Mouse (Mus musculus) spleen, adult 2 months (tissue): Measurements from ENCODE around the gene Mre11a. TPM values are rescaled to one million over a fixed set of nuclear protein-coding genes. Genes with fewer than 3 reads are reported as not detected.

Source experiments
- DNase-seq, 2 experiments: peaks; one replicate each; pipeline versions ENCODE4 v3.0.0 to v3.0.0-alpha.2; 2012 to 2021; ENCODE audit warnings: low spot score in 2 of 2, low read depth in 1 of 2
- H3K27ac ChIP-seq: fragments of 200-500 bp; 2 replicates; pipeline ENCODE4 v1.5.1; 2012; ENCODE audit warnings: low read length, inconsistent platforms; ENCODE audit not compliant: insufficient read depth
- H3K27me3 ChIP-seq: fragments of 200-500 bp; 2 replicates; pipeline ENCODE4 v1.6.1; 2012; ENCODE audit warnings: mild to moderate bottlenecking, moderate library complexity, low read length, inconsistent platforms; ENCODE audit not compliant: control insufficient read depth, insufficient read depth
- H3K36me3 ChIP-seq: fragments of 200-500 bp; 2 replicates; pipeline ENCODE4 v1.6.1; 2012; ENCODE audit warnings: mild to moderate bottlenecking, low read length, inconsistent platforms; ENCODE audit not compliant: control insufficient read depth, insufficient read depth
- H3K4me1 ChIP-seq: fragments of 200-500 bp; 2 replicates; pipeline ENCODE4 v1.6.1; 2011; ENCODE audit warnings: inconsistent platforms; ENCODE audit not compliant: control insufficient read depth, insufficient read depth, insufficient read length
- H3K4me3 ChIP-seq: fragments of 200-500 bp; 2 replicates; pipeline ENCODE4 v1.5.1; 2011; ENCODE audit warnings: mild to moderate bottlenecking, inconsistent platforms; ENCODE audit not compliant: insufficient read depth, insufficient read length; ENCODE audit errors: extremely low read depth
- CTCF ChIP-seq: fragments of 200-500 bp; IDR thresholded peaks from 2 replicates; pipeline ENCODE4 v1.5.1; 2011; ENCODE audit warnings: mild to moderate bottlenecking, inconsistent platforms; ENCODE audit not compliant: insufficient read depth, insufficient read length, insufficient replicate concordance; ENCODE audit errors: extremely low read depth
- POLR2A ChIP-seq: fragments of 200-500 bp; IDR thresholded peaks from 2 replicates; pipeline ENCODE4 v1.6.1; 2011; ENCODE audit warnings: low read depth, low read length, inconsistent platforms
- WGBS: fragments of 180-500 bp; shearing (Covaris S2); methylation state at CpG from one replicate; pipeline ENCODE4 v1.1.7; 2018; 5-methylcytosine and 5-hydroxymethylcytosine counted together
- polyA plus RNA-seq: library from polyadenylated mRNA; depleted of rRNA; stranded (reverse); fragments of >200 nt; gene quantifications from 2 replicates; pipeline ENCODE4 v1.2.3, GENCODE M21; 2012

Mre11a gene
- polyA plus RNA-seq, 1 experiment, result 4.5 TPM

DNA sequence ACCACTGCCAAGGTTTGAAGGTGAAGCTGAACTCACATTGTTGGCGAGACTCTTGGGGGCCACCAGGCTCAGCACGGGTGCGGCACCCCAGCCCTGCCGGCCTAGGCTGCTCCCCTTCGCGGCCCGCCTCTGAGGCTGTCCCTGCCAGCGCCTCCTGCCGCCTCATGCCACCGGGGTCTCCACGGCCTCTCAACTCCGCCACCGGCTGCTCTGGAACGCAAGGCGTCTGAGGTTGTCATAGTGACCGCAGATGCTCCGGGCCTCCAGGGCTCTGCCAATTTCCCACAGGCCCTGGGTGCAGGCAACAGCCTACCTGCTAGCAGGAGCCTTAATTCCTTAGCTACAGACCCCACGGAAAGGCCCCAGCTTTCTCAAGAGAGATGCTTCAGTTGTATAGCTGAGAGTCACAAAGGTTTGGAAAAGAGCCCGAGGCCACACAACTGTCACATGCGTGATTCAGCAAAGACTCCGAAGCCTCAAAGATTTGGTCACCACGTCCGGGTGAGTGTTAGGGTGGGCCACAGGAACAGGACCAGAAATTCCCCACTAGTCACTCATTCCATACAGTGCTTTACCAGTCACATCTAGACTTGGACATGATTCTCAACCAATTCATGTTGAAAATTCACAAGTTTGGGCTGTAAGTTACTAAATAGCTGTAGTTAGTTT is 13.5 kb upstream of the Mre11a start, which contains the start of gene 1700012B09Rik:
1700012B09Rik (minus strand) TSS at position 228 of the 669 bp plus-strand sequence.
- Histone ChIP-seq H3K36me3 (no peaks in the 10 kb centered on the region), H3K4me3 (no peak within 1 kb of the TSS), H3K4me1 (no peaks in the 10 kb centered on the region), H3K27ac (no peak within 1 kb of the TSS), H3K27me3 (0 out of 2 replicates have a peak, but pooled peaks cover 2% of the 10 kb centered on the region)
- no peak for DNase-seq
- no peak for TF ChIP-seq POLR2A
- TF ChIP-seq CTCF, result no peak
- WGBS, result 41% methylated on average over 23 of the region's 23 CpGs

DNA sequence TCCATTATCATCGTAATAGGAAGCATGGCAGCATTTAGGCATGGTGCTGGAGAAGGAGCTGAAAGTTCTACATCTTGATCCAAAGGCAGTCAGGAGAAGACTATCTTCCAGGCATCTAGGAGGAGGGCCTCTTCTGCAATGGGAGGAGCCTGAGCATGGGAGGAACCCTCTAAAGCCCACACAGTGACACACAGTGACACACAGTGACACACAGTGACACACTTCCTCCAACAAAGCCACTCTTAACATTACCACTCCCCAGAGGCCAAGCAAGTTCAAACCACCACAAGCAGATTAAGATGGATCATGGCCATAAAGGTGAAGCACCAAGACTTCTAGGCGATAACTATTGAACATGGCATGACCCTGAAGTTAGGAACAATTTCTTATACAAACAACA is 12.4 kb upstream of the Mre11a start:
- Histone ChIP-seq H3K4me3 (no peak overlapping the region), H3K4me1 (no peaks in the 10 kb centered on the region), H3K27ac (no peak overlapping the region), H3K36me3 (no peaks in the 10 kb centered on the region), H3K27me3 (0 out of 2 replicates have a peak, but pooled peaks cover 2% of the 10 kb centered on the region)
- TF ChIP-seq POLR2A (no peak), CTCF (no peak)
- 87% methylated on average over 2 of the region's 2 CpGs for WGBS
- DNase-seq, result no peak

DNA sequence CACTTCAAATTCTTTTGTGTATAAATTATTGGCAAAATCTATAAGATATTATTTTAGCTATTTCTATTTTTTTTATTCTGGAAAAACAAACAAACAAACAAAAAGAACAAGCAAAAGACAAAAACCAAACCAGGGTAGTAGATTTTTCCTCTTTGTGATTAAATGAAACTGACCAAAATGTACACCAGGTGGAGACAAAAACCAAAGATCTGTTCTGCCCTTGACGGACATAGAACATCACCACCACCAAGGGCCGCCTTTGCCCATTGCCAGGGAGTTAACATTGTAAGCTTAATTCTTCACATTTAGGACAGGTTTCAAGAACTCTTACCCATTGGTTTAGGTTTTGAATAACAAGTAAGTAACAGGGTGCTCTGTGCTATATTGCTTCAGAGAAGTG is 10.6 kb upstream of the Mre11a start:
- no peak overlapping the region for H3K27ac ChIP-seq
- no peak for DNase-seq
- WGBS, result 34% methylated on average over 2 of the region's 2 CpGs
- H3K36me3 ChIP-seq, result no peaks in the 10 kb centered on the region
- 0 out of 2 replicates have a peak, but pooled peaks cover 2% of the 10 kb centered on the region for H3K27me3 ChIP-seq
- TF ChIP-seq POLR2A (no peak), CTCF (no peak)
- H3K4me1 ChIP-seq, result no peaks in the 10 kb centered on the region
- no peak overlapping the region for H3K4me3 ChIP-seq

DNA sequence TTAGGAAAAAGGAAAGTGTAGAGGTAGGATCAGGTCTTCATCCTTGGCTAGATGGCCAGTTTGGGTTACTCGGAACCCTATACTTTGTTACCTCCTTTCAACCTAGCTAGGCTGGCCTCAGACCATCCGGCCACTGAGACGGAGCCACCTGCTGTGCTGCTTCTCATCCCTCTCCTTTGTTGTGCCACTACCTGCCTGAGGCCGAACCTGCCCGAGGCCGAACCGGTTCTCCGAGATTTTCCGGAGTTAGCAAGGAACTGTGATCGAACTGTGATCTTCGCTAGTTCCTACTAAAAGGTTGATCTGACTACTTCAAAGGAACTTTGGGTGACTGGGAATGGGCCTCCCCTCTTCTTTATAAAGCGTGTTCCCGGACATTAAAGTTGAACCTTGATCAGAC is 6.1 kb upstream of the Mre11a start:
- Histone ChIP-seq H3K36me3 (peaks cover 9% of the 10 kb centered on the region), H3K27ac (no peak overlapping the region), H3K4me1 (no peaks in the 10 kb centered on the region), H3K27me3 (no peaks in the 10 kb centered on the region), H3K4me3 (no peak overlapping the region)
- no peak for DNase-seq
- WGBS, result 90% methylated on average over 13 of the region's 13 CpGs
- TF ChIP-seq CTCF (no peak), POLR2A (no peak)

DNA sequence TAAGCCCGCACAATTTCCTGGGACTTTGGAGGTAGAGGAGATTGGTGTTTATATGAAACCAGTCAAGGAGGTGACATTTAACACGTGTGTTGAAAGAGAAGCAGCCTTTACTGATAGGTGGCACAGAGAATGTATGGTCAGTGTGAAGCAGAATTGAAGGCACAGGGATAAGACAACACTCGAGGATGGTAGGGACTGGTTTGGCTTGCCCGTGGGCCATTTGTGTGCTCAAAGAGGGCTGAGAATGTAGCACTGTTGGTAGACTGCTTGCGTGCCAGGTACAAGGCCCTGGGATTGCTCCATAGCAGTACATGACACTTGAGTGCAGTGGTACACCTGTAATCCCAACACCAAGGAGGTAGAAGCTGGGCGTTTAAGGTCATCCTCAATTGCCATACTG is 2.9 kb downstream of the Mre11a start:
- Histone ChIP-seq H3K27ac (no peak overlapping the region), H3K4me3 (no peak overlapping the region), H3K36me3 (peaks cover 20% of the 10 kb centered on the region), H3K27me3 (no peaks in the 10 kb centered on the region), H3K4me1 (no peaks in the 10 kb centered on the region)
- WGBS, result 93% methylated on average over 6 of the region's 6 CpGs
- TF ChIP-seq CTCF, result no peak
- no peak for TF ChIP-seq POLR2A
- DNase-seq, result no peak

DNA sequence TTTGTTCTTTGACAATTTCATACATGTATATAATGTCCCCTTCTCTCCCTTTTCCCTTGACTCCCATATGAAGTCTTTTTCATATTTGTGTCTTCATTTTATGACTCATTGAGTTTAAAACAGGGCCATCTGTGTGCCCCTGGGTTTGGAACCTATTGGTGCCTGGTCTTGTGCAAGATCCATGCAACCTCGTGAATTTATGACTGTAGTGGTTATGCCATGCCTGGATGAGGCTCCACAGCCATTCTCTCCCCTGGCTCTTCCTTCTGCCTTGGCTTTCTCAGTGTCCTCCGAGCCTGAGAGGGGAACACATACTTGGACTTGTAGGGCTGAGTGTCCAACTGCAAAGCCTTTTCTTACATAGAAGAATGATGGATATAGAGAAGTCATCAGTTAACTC is 21.3 kb downstream of the Mre11a start:
- 89% methylated on average over 2 of the region's 2 CpGs for WGBS
- H3K27me3 ChIP-seq, result no peaks in the 10 kb centered on the region
- no peaks in the 10 kb centered on the region for H3K4me1 ChIP-seq
- no peak for DNase-seq
- H3K27ac ChIP-seq, result no peak overlapping the region
- H3K4me3 ChIP-seq, result no peak overlapping the region
- no peak for TF ChIP-seq CTCF
- peaks cover 35% of the 10 kb centered on the region for H3K36me3 ChIP-seq

DNA sequence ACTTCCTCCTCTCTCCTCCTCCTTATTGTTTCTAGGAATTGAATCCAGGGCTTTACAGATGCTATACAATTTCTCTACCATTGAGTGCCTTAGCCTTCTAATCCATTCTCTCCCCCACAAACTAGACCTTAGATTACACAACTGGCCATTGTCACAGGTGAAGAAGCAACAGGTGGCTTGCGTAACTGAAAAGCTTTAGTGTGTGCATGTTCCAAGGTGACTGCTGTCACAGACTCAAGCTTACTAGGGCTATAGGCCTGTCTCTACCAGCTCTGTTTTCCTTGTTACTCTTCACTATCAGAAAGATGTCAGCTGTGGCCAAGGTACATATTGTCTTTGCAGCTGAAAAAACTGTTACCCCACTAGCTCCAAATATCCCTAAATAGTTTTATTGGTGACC is 22.3 kb downstream of the Mre11a start:
- Histone ChIP-seq H3K36me3 (peaks cover 34% of the 10 kb centered on the region), H3K4me3 (no peak overlapping the region), H3K4me1 (no peaks in the 10 kb centered on the region), H3K27me3 (no peaks in the 10 kb centered on the region), H3K27ac (no peak overlapping the region)
- DNase-seq, result no peak
- 94% methylated on average over 1 of the region's 1 CpGs for WGBS
- no peak for TF ChIP-seq CTCF
- TF ChIP-seq POLR2A, result no peak
